Mouse (Mus musculus) thymus, adult 2 months (tissue): ENCODE data around the gene Pttg1ip. TPM values are rescaled to one million over a fixed set of nuclear protein-coding genes. Genes with fewer than 3 reads are reported as not detected.

Source experiments
- DNase-seq: peaks from one replicate; pipeline ENCODE4 v3.0.0; 2021
- H3K27ac ChIP-seq: fragments of 200-500 bp; 2 replicates; pipeline ENCODE4 v1.5.1; 2012; ENCODE audit warnings: low read length, control low read depth; ENCODE audit not compliant: control insufficient read depth, insufficient read depth
- H3K27me3 ChIP-seq: fragments of 200-500 bp; 2 replicates; pipeline ENCODE4 v1.6.1; 2012; ENCODE audit warnings: mild to moderate bottlenecking, low read length, moderate library complexity, mixed read lengths; ENCODE audit not compliant: control insufficient read depth, insufficient read depth
- H3K36me3 ChIP-seq: fragments of 200-500 bp; 2 replicates; pipeline ENCODE4 v1.6.1; 2012; ENCODE audit warnings: mild to moderate bottlenecking, low read length, moderate library complexity; ENCODE audit not compliant: control insufficient read depth, insufficient read depth
- H3K4me1 ChIP-seq: fragments of 200-500 bp; replicated peaks from 2 replicates; pipeline ENCODE4 v1.6.1; 2012; ENCODE audit warnings: low read length; ENCODE audit not compliant: control insufficient read depth, insufficient read depth
- H3K4me3 ChIP-seq: fragments of 200-500 bp; 2 replicates; pipeline ENCODE4 v1.5.1; 2012; ENCODE audit warnings: mild to moderate bottlenecking, low read length, control low read depth, moderate library complexity; ENCODE audit not compliant: control insufficient read depth, insufficient read depth
- CTCF ChIP-seq: fragments of 200-500 bp; IDR thresholded peaks from 2 replicates; pipeline ENCODE4 v1.5.1; 2012; ENCODE audit warnings: mild to moderate bottlenecking, control low read depth, low read length, moderate library complexity, borderline replicate concordance; ENCODE audit not compliant: control insufficient read depth, poor library complexity, insufficient read depth; ENCODE audit errors: extremely low read depth
- POLR2A ChIP-seq: fragments of 200-500 bp; IDR thresholded peaks from 2 replicates; pipeline ENCODE4 v1.6.1; 2012; ENCODE audit warnings: mild to moderate bottlenecking, low read length, control low read depth, moderate library complexity; ENCODE audit not compliant: control insufficient read depth, poor library complexity, insufficient read depth; ENCODE audit errors: extremely low read depth
- WGBS: fragments of 180-500 bp; shearing (Covaris S2); methylation state at CpG from one replicate; pipeline ENCODE4 v1.1.7; 2018; 5-methylcytosine and 5-hydroxymethylcytosine counted together
- polyA plus RNA-seq: library from polyadenylated mRNA; depleted of rRNA; stranded (reverse); fragments of >200 nt; gene quantifications from 2 replicates; pipeline ENCODE4 v1.2.3, GENCODE M21; 2012

Pttg1ip gene
- polyA plus RNA-seq, 1 experiment: 129 TPM

GRCm38 (mm10) chr10:77553285-77553684, 28.2 kb upstream of the Pttg1ip start:
- Histone ChIP-seq H3K4me1 (peaks cover 15% of the 10 kb centered on the region), H3K4me3 (no peak overlapping the region), H3K36me3 (peaks cover 61% of the 10 kb centered on the region), H3K27me3 (no peaks in the 10 kb centered on the region), H3K27ac (no peak overlapping the region)
- no peak for TF ChIP-seq CTCF
- TF ChIP-seq POLR2A: no peak
- WGBS: 92% methylated on average over 4 of the region's 4 CpGs
- no peak for DNase-seq

- no peak for TF ChIP-seq CTCF
- no peak for TF ChIP-seq POLR2A
- no peak overlapping the region for H3K27ac ChIP-seq
- H3K4me3 ChIP-seq: no peak overlapping the region
- 57% methylated on average over 4 of the region's 4 CpGs for WGBS
- no peaks in the 10 kb centered on the region for H3K27me3 ChIP-seq
- peaks cover 60% of the 10 kb centered on the region for H3K36me3 ChIP-seq
- H3K4me1 ChIP-seq: peaks cover 15% of the 10 kb centered on the region
- DNase-seq: no peak
Observed at GRCm38 (mm10) chr10:77554918-77555317, 26.6 kb upstream of the Pttg1ip start.

- 46% methylated on average over 7 of the region's 7 CpGs for WGBS
- H3K27ac ChIP-seq: no peak overlapping the region
- H3K36me3 ChIP-seq: peaks cover 60% of the 10 kb centered on the region
- TF ChIP-seq CTCF (no peak), POLR2A (no peak)
- no peaks in the 10 kb centered on the region for H3K27me3 ChIP-seq
- no peak for DNase-seq
- H3K4me1 ChIP-seq: peaks cover 15% of the 10 kb centered on the region
- no peak overlapping the region for H3K4me3 ChIP-seq
Observed at GRCm38 (mm10) chr10:77556631-77557030, 24.9 kb upstream of the Pttg1ip start.

- H3K4me1 ChIP-seq: peaks cover 15% of the 10 kb centered on the region
- no peaks in the 10 kb centered on the region for H3K27me3 ChIP-seq
- H3K27ac ChIP-seq: no peak overlapping the region
- 88% methylated on average over 4 of the region's 4 CpGs for WGBS
- no peak overlapping the region for H3K4me3 ChIP-seq
- H3K36me3 ChIP-seq: peaks cover 62% of the 10 kb centered on the region
- DNase-seq: peak; percentile 27
- TF ChIP-seq CTCF: no peak
- TF ChIP-seq POLR2A: no peak
Observed at GRCm38 (mm10) chr10:77557641-77558040, 23.9 kb upstream of the Pttg1ip start.

GRCm38 (mm10) chr10:77560090-77560489, 21.4 kb upstream of the Pttg1ip start:
- no peaks in the 10 kb centered on the region for H3K27me3 ChIP-seq
- 93% methylated on average over 11 of the region's 11 CpGs for WGBS
- H3K36me3 ChIP-seq: peaks cover 83% of the 10 kb centered on the region
- H3K4me3 ChIP-seq: no peak overlapping the region
- peaks cover 15% of the 10 kb centered on the region for H3K4me1 ChIP-seq
- H3K27ac ChIP-seq: no peak overlapping the region
- DNase-seq: no peak
- no peak for TF ChIP-seq CTCF
- TF ChIP-seq POLR2A: no peak

- 99% methylated on average over 9 of the region's 9 CpGs for WGBS
- H3K4me1 ChIP-seq: peaks cover 15% of the 10 kb centered on the region
- H3K36me3 ChIP-seq: peaks cover 87% of the 10 kb centered on the region
- no peak for DNase-seq
- no peaks in the 10 kb centered on the region for H3K27me3 ChIP-seq
- H3K4me3 ChIP-seq: no peak overlapping the region
- TF ChIP-seq CTCF (no peak), POLR2A (no peak)
- no peak overlapping the region for H3K27ac ChIP-seq
Observed at GRCm38 (mm10) chr10:77560830-77561229, 20.7 kb upstream of the Pttg1ip start.

GRCm38 (mm10) chr10:77561508-77561907, 20.0 kb upstream of the Pttg1ip start:
- Histone ChIP-seq H3K4me1 (peaks cover 8% of the 10 kb centered on the region), H3K27ac (no peak overlapping the region), H3K4me3 (no peak overlapping the region), H3K27me3 (no peaks in the 10 kb centered on the region), H3K36me3 (peaks cover 86% of the 10 kb centered on the region)
- DNase-seq: no peak
- TF ChIP-seq POLR2A (no peak), CTCF (no peak)
- 94% methylated on average over 2 of the region's 2 CpGs for WGBS
